Mouse (Mus musculus): ENCODE data around the gene Nt5c3.

- TF ChIP-seq CTCF (IDR thresholded peaks at IDR 0.05; ENCODE audit: insufficient read depth, low read depth, low read length) (no peak), POLR2A (IDR thresholded peaks at IDR 0.05; ENCODE audit: insufficient read depth, low read depth, low read length) (no peak)
Measured at GRCm38 (mm10) chr6:56931648-56932415, 8.1 kb upstream of the Nt5c3 start.

All from olfactory bulb, adult 2 months (tissue).